Mouse (Mus musculus): ENCODE measurements around the gene Lsm12.

Gene Lsm12

DNA sequence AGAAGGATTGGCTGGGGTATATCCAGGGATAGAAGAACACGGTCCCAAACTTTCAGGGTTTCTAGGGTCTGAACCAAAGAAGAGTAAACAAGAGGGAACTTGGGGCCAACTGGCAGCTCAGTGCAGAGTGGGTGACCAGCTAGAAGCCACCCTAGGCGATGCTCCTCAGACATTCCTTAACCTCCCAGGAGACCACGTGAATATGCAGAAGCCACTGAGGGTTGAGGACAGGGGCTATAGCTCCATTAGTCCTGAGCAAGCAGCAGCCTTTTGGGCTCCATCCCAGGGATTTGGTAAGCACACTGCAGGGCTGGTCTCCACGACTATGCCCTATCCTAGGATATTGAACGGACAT, 31.8 kb upstream of the Lsm12 start:
- no peak for DNase-seq (ENCODE audit: extremely low spot score, low spot score)

GRCm38 (mm10) chr11:102216056-102216885, 31.2 kb upstream of the Lsm12 start:
- DNase-seq (ENCODE audit: extremely low spot score, low spot score) = no peak

DNA sequence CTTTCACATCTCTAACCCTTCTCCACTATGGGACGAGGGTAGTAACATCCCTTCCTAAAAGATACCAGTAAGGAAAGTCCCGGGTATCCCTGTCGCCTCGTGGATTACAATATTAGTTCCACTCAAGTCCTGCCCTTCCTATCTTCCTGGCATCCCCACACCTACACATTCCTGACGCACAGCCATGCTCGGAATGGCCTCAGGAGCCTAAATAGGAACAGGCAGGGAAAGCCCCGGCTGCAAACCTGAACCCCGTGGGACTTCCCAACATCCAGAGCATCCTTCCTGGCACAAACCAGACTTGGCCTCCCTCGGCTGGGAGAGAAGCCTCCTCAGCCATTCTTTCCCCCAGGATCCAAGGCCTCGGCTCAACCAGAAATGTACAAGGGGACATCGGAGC, 30.4 kb upstream of the Lsm12 start:
- no peak for DNase-seq (ENCODE audit: extremely low spot score, low spot score)

- DNase-seq (ENCODE audit: extremely low spot score, low spot score) = no peak
Observed at GRCm38 (mm10) chr11:102214430-102215156, 29.5 kb upstream of the Lsm12 start.

DNA sequence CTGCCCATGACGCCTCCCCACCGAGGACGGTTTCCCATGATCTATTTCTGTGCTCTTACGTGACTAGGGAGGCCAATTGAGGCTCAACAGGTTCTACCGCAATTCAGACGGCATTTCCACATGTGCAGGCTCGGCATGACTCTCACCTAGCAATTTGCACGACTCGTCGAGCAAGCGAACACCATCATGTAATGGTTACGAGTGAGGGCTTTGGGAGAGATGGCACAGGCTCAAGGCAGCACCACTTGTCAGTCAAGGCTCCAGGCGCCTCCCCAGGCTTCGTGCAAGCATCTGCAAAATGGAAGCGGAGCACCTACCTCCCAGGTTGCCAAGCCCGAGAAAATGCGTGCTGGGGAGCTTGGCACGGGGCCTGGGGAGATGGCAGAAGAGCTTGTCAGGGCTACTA, 26.8 kb upstream of the Lsm12 start:
- no peak for DNase-seq (ENCODE audit: extremely low spot score, low spot score)

DNA sequence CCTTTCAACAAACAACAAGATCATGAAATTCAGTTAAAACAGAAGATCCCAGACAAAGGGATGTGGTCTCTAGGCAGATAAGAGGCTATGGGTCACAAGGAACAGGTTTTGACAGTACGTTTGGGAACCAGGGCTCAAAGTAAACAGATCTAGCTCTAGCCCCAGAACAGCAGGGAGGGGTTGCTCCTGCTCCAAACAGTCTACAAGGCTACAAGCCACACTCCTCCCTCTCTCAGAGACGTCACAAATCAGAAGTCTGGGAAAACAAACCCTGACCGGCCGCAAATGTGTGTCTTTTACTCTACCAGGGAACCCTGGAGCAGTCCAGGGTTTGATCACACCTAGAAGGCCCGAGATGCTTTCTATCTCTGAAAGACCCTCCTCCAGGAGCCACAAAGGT, 25.9 kb upstream of the Lsm12 start:
- DNase-seq (ENCODE audit: extremely low spot score, low spot score) = no peak

GRCm38 (mm10) chr11:102210185-102210584, 25.1 kb upstream of the Lsm12 start:
- DNase-seq (ENCODE audit: extremely low spot score, low spot score) = no peak

GRCm38 (mm10) chr11:102209742-102210141, 24.6 kb upstream of the Lsm12 start:
- no peak for DNase-seq (ENCODE audit: extremely low spot score, low spot score)

DNA sequence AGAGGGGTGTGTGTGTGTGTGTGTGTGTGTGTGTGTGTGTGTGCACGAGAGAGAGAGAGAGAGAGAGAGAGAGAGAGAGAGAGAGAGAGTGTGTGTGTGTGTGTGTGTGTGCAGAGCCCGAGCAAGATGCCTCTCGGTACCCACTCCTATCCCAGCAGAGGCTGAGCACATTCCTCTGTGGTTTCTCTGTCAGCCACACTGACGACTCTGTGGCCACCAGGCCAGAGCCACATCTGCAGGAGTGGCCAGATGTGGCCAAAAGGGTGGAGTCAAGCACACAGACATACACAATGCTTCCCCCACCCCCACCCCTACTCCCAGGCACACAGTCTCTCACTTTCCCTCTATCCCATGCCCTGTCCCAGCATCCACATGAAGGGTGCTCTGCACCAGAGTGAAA, 23.8 kb upstream of the Lsm12 start:
- DNase-seq (ENCODE audit: extremely low spot score, low spot score) = no peak

- DNase-seq (ENCODE audit: extremely low spot score, low spot score) = peak; percentile 66
Observed at GRCm38 (mm10) chr11:102207825-102208777, 23.0 kb upstream of the Lsm12 start.

- no peak for DNase-seq (ENCODE audit: extremely low spot score, low spot score)
Observed at GRCm38 (mm10) chr11:102206481-102206880, 21.4 kb upstream of the Lsm12 start.

- DNase-seq (ENCODE audit: extremely low spot score, low spot score) = no peak
Observed at GRCm38 (mm10) chr11:102201408-102201821, 16.3 kb upstream of the Lsm12 start.

GRCm38 (mm10) chr11:102199856-102200255, 14.8 kb upstream of the Lsm12 start:
- no peak for DNase-seq (ENCODE audit: extremely low spot score, low spot score)

- no peak for DNase-seq (ENCODE audit: extremely low spot score, low spot score)
Observed at GRCm38 (mm10) chr11:102198245-102198644, 13.1 kb upstream of the Lsm12 start.

GRCm38 (mm10) chr11:102196018-102196797, 11.1 kb upstream of the Lsm12 start:
- no peak for DNase-seq (ENCODE audit: extremely low spot score, low spot score)

- DNase-seq (ENCODE audit: extremely low spot score, low spot score) = no peak
Observed at GRCm38 (mm10) chr11:102193657-102194440, 8.8 kb upstream of the Lsm12 start.

- DNase-seq (ENCODE audit: extremely low spot score, low spot score) = no peak
Observed at GRCm38 (mm10) chr11:102190848-102191247, 5.8 kb upstream of the Lsm12 start.

GRCm38 (mm10) chr11:102189461-102190436, 4.7 kb upstream of the Lsm12 start, which contains the start of gene G6pc3:
Gene G6pc3 (plus strand): TSS chr11:102189620.
- DNase-seq (ENCODE audit: extremely low spot score, low spot score) = peak; percentile 81

DNA sequence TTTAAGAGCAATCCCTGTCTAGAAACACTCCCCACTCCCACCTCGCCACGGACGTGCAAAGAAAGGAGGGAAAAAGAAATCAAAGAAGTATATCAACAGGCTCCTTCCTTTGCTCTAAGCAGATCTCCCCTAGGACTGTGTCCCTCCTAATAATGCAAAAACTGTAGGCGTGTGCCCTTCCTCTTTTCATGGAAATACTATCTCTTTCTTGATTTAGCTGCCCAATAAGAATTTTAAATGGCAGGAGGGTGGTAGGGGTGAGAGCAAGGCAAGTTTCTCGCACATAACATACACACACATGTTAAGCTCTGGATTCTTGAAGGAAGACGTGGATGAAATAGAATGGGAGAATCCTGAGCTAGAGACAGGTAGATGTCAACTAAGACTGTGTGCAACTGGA, 3.9 kb upstream of the Lsm12 start:
- no peak for DNase-seq (ENCODE audit: extremely low spot score, low spot score)
